Mouse (Mus musculus): Measurements from ENCODE around the gene Tpo. TPM values are rescaled to one million over a fixed set of nuclear protein-coding genes. Genes with fewer than 3 reads are reported as not detected.

Tpo gene
- total RNA-seq, 2 experiments from 2014 or later = 0.25 to 0.96 TPM

GRCm38 (mm10) chr12:30092081-30092480, 40.3 kb downstream of the Tpo start:
- intact Hi-C loops (cut with DNase I) = no loop called here
- DNase-seq (ENCODE audit: low spot score in 2 of 2) = peak in 1 of 2 experiments; percentile 52

GRCm38 (mm10) chr12:30083971-30084370, 48.5 kb downstream of the Tpo start:
- no peak for DNase-seq (ENCODE audit: low spot score in 2 of 2)
- intact Hi-C loops (cut with DNase I) = no loop called here

- intact Hi-C loops (cut with DNase I) = no loop called here
- DNase-seq (ENCODE audit: low spot score in 2 of 2) = no peak
Observed at GRCm38 (mm10) chr12:30077056-30077455, 55.4 kb downstream of the Tpo start.

- intact Hi-C loops (cut with DNase I) = no loop called here
- DNase-seq (ENCODE audit: low spot score in 2 of 2) = no peak
Observed at GRCm38 (mm10) chr12:30076316-30076715, 56.1 kb downstream of the Tpo start.

GRCm38 (mm10) chr12:30069321-30069720, 63.1 kb downstream of the Tpo start:
- intact Hi-C loops (cut with DNase I) = no loop called here
- DNase-seq (ENCODE audit: low spot score in 2 of 2) = no peak

GRCm38 (mm10) chr12:30067806-30068205, 64.6 kb downstream of the Tpo start:
- DNase-seq (ENCODE audit: low spot score in 2 of 2) = no peak
- intact Hi-C loops (cut with DNase I) = no loop called here

- intact Hi-C loops (cut with DNase I) = no loop called here
- no peak for DNase-seq (ENCODE audit: low spot score in 2 of 2)
Observed at GRCm38 (mm10) chr12:30062118-30062505, 70.3 kb downstream of the Tpo start.

- intact Hi-C loops (cut with DNase I) = no loop called here
- DNase-seq (ENCODE audit: low spot score in 2 of 2) = no peak
Observed at GRCm38 (mm10) chr12:30061503-30062117, 70.8 kb downstream of the Tpo start.

- intact Hi-C loops (cut with DNase I) = loop anchor here (10.0 kb wide), 2 partner anchors 67 to 147 kb away; no protein-coding TSS in a partner anchor
- no peak for DNase-seq (ENCODE audit: low spot score in 2 of 2)
Observed at GRCm38 (mm10) chr12:30058044-30058443, 74.4 kb downstream of the Tpo start.

- intact Hi-C loops (cut with DNase I) = loop anchor here (5.0 to 10.0 kb wide), 3 partner anchors 70 to 832 kb away; no protein-coding TSS in a partner anchor
- DNase-seq (ENCODE audit: low spot score in 2 of 2) = no peak
Observed at GRCm38 (mm10) chr12:30054761-30055540, 77.5 kb downstream of the Tpo start.

- intact Hi-C loops (cut with DNase I) = loop anchor here (2.0 to 10.0 kb wide), 5 partner anchors 75 to 837 kb away; no protein-coding TSS in a partner anchor
- peak; percentile 70 to 78 for DNase-seq (ENCODE audit: low spot score in 2 of 2)
Observed at GRCm38 (mm10) chr12:30050235-30050634, 82.2 kb downstream of the Tpo start.

GRCm38 (mm10) chr12:30049818-30050217, 82.6 kb downstream of the Tpo start:
- DNase-seq (ENCODE audit: low spot score in 2 of 2) = no peak
- intact Hi-C loops (cut with DNase I) = loop anchor here (2.0 to 10.0 kb wide), 5 partner anchors 75 to 837 kb away; no protein-coding TSS in a partner anchor

GRCm38 (mm10) chr12:30048848-30049247, 83.6 kb downstream of the Tpo start:
- intact Hi-C loops (cut with DNase I) = no loop called here
- no peak for DNase-seq (ENCODE audit: low spot score in 2 of 2)

- intact Hi-C loops (cut with DNase I) = no loop called here
- peak in 1 of 2 experiments; percentile 74 for DNase-seq (ENCODE audit: low spot score in 2 of 2)
Observed at GRCm38 (mm10) chr12:30040150-30040549, 92.3 kb downstream of the Tpo start.

GRCm38 (mm10) chr12:30039565-30039964, 92.9 kb downstream of the Tpo start:
- intact Hi-C loops (cut with DNase I) = loop anchor here (1.0 to 5.0 kb wide), 2 partner anchors 112 to 132 kb away; no protein-coding TSS in a partner anchor
- DNase-seq (ENCODE audit: low spot score in 2 of 2) = peak in 1 of 2 experiments; percentile 74

GRCm38 (mm10) chr12:30036569-30037055, 95.8 kb downstream of the Tpo start:
- no peak for DNase-seq (ENCODE audit: low spot score in 2 of 2)
- intact Hi-C loops (cut with DNase I) = loop anchor here (5.0 kb wide), 1 partner anchor 129 kb away; no protein-coding TSS in a partner anchor

- DNase-seq (ENCODE audit: low spot score in 2 of 2) = no peak
- intact Hi-C loops (cut with DNase I) = loop anchor here (5.0 kb wide), 1 partner anchor 129 kb away; no protein-coding TSS in a partner anchor
Observed at GRCm38 (mm10) chr12:30035841-30036568, 96.4 kb downstream of the Tpo start.

- intact Hi-C loops (cut with DNase I) = loop anchor here (5.0 kb wide), 1 partner anchor 128 kb away; no protein-coding TSS in a partner anchor
- no peak for DNase-seq (ENCODE audit: low spot score in 2 of 2)
Observed at GRCm38 (mm10) chr12:30035406-30035805, 97.0 kb downstream of the Tpo start.

GRCm38 (mm10) chr12:30034681-30035080, 97.7 kb downstream of the Tpo start:
- intact Hi-C loops (cut with DNase I) = loop anchor here (5.0 kb wide), 1 partner anchor 127 kb away; no protein-coding TSS in a partner anchor
- DNase-seq (ENCODE audit: low spot score in 2 of 2) = no peak

GRCm38 (mm10) chr12:30030571-30030970, 101.9 kb downstream of the Tpo start:
- intact Hi-C loops (cut with DNase I) = no loop called here
- no peak for DNase-seq (ENCODE audit: low spot score in 2 of 2)

Data from left cerebral cortex, postnatal 25 days (tissue).